Mouse (Mus musculus) kidney, adult 8-10 months (tissue): ENCODE results near the gene Gtf2ird1.
A peak's percentile ranks its signal among the peaks of the same experiment; 100 is the strongest.
"Not testable (repeated sequence)": the region's sequence is repeated elsewhere in the genome, so short reads cannot be mapped to it uniquely, and the experiment has no call there.

Source experiments
- DNase-seq, 2 experiments: peaks; one replicate each; pipeline ENCODE4 v3.0.0; 2022

Gene Gtf2ird1

GRCm38 (mm10) chr5:134456503-134456962, at the start of gene Gtf2ird1:
Gene Gtf2ird1, minus strand, starts transcription at chr5:134456716.
- DNase-seq = peak; percentile 84

DNA sequence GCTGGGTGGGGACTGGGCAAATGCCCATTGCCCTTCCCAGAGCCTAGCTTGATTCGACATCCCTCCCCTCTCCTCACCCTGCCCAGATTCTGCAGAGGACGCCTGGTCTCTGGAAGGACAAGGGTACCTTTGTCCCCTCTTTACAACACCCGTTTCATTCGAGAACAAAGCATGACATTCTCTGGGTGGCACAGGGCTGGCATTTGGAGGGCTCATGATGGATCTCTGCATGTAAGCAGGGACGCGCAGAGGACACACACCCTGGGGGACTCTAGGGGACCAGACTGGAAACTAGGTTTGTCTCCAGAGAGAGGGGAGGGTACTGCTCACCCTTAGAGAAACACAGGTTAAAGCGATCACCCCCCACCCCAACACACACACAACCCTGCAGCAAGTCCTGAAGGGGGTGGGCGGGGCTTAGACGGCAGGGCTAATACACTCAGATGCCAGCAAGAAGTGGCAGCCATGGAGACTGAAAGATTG, 49.3 kb upstream of the Gtf2ird1 start:
- no peak for DNase-seq

DNA sequence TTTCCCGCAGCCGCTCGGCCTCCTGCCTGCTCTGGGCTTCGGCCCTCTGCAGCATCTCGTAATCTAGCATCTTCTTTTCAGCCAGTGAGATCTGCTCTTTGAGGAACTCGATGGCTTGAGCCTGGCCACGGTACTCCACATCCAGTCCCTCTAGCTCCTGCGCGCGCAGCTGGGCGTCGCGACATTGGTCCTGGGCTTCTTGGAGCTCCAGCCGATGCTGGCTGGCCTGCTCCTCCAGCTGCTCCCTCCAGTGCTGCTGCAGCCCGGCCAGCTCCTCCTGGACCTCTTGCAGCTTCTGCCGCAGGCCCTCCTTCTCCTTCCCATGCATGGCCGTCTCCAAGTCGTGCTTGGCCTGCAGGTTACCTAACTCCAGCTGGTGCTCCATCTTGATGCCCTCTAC, 46.1 kb upstream of the Gtf2ird1 start:
- DNase-seq = no peak

GRCm38 (mm10) chr5:134501453-134501852, 44.9 kb upstream of the Gtf2ird1 start:
- DNase-seq = no peak

DNA sequence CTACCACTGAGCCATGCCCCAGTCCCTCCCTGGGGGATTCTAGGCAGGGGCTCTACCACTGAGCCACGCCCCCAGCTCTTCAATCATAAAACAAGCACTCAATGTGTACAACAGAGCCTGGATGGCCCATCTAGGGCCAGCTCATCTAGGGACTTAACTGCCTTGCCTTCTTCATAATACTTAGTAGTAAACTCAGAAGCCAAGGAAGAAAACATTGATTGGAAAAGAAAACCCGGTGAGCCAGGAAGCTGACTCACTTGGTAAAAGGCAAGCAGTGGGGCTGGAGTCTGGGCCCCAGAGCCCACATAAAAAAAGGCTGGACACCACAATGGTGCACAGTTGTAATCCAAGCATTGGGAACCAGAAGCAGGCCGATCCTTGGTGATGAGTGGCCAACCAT, 44.2 kb upstream of the Gtf2ird1 start:
- no peak for DNase-seq

GRCm38 (mm10) chr5:134500062-134500461, 43.5 kb upstream of the Gtf2ird1 start:
- peak; percentile 48 to 75 for DNase-seq

GRCm38 (mm10) chr5:134497026-134497425, 40.5 kb upstream of the Gtf2ird1 start:
- no peak for DNase-seq

- DNase-seq = no peak
Measured at GRCm38 (mm10) chr5:134495796-134496195, 39.3 kb upstream of the Gtf2ird1 start.

DNA sequence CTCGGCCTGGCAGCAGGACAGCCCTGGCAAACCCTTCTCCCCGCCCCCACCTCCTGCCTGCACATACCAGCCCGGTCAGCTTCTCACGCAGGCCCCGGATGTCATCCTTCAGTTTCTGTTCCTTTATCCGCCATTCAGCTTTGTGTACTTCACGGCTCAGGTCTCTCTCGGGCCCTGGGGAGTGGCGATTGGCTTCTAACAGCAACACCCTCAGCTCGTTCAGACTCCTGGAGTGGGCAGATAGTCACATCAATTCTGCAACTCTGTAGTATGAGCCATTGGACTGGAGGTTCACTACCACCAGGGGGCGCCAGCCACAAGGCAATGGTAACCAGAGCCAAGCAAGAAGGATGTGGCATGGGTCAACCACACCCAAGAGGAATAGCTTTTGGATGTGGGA, 37.6 kb upstream of the Gtf2ird1 start:
- DNase-seq = peak; percentile 76 to 92

DNA sequence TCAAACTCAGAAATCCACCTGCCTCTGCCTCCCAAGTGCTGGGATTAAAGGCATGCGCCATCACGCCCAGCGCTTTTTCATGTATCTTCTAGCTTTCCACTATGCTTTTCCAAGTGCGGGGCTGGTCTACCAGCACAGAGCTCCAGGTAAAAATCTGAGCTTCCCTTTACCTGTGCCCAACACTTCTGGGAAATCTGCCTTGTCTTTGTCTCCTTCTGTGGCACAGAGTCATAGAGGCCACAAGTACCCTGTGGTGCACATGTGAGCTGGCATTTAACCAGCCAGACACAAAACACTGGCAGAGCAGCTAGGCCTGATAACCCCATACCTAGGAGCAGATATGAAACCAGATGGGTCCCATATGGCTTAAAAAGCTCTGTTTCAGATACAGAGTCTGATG, 36.4 kb upstream of the Gtf2ird1 start:
- DNase-seq = no peak

DNA sequence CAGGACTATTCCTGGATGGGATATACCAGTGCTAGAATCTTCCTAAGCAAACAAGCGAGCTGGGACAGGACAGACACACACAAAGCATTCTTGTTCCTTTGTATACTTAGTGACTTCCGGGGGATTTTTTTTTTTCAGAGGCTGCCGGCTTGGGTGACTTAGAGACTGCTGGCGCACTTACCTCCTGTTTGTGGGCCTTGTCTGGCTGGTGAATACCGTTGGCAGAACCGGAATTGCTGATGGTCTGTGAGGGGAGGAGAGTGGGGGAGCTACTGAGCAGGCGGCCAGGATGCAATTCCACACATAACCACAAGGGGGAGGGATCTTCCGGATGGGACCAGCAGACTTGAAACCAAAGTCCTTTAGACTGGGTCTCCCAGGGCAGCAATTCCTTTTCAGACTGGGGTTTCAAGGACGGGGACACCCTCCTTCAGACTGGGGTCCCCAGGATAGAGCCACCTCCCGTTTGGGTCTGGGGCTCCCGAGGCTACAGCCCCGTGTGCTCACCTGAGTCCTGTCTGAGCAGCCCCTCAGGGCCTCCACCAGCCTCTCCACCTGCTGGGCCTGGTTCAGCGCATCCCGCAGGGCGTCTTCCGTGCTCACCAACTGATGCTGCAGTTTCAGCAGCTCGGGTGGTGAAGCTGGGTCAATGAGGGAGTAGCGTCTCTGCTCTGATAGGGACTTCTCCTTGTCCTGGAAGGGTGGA, 35.3 kb upstream of the Gtf2ird1 start:
- DNase-seq = peak; percentile 70 to 84

DNA sequence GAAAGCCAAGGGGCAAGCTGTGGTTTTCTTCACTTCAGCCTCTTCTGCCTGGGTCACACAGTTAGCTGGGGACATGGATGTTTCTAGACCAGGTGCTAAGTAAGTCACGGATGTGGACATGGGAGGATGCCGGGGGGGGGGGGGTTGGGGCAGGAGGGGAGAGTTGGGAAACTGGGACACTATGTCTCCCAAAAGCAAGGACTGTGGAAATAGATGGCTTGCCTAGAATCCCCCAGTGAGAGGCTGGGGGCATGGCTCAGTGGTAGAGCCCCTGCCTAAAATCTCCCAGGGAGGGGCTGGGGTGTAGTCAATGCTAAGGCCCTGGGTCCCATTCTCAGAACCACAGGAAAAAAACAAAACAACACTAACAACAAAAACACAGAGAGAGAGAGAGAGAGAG, 34.7 kb upstream of the Gtf2ird1 start:
- no peak for DNase-seq

GRCm38 (mm10) chr5:134490465-134490864, 33.9 kb upstream of the Gtf2ird1 start:
- peak in 1 of 2 experiments; percentile 37 for DNase-seq

DNA sequence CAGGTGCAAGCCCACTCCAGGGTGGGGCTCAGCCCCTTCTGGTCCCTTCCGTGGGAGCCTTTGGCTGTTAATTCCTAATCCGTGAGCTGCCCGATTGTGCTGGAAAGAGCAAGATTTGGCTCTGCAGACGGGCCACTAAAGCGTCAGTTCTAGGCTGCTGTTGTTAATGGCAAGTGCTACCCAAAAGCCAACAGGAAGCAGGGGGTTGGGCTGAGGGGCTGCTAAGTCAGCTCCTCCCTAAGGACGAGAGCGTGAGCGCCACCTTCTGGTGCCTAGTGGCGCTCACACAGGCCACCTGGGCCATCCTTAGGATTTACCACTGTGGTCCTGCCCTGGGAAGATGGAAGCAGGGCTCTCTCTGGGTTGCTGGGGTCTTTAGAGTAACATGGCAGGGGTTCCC, 33.1 kb upstream of the Gtf2ird1 start:
- peak in 1 of 2 experiments; percentile 18 for DNase-seq

DNA sequence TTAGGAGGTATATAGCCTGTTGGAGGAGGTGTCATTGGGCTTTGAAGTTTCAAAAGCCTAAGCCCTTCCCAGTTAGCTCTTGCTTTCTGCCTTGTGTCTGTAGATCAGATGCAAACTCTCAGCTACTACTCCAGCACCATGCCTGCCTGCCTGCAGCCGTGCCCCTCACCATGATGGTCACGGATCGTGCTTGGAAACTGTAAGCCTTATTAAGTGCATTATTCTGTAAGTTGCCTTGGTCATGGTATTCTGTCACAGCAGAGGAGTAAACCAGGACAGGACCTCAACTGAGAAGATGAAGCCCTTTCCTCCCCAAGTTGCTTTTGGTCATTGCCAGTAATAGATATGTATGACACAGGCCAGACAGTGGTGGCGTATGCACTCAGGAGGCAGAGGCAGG, 32.1 kb upstream of the Gtf2ird1 start:
- no peak for DNase-seq

DNA sequence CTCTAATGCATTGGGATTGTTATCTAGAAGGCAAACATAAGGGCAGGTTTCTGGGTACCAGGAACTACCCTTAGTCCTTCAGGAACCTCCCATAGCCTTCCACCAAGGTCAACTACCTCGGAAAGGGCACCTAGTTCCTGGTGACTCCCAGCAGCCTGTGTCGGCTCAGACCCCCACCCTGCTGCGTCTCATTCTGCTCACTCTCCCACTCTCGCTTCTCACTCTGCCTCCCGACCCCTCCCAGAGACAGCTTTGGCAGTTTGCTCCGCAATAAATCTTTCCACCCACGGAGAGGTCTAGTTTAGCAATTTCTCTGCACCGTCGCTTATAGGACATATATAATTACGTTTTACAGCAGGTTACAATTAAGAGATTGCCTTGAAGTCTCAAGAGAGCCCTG, 31.5 kb upstream of the Gtf2ird1 start:
- DNase-seq = no peak

- peak in 1 of 2 experiments; percentile 62 for DNase-seq
Measured at GRCm38 (mm10) chr5:134485900-134486665, 29.6 kb upstream of the Gtf2ird1 start.

- no peak for DNase-seq
Measured at GRCm38 (mm10) chr5:134485183-134485730, 28.7 kb upstream of the Gtf2ird1 start.

DNA sequence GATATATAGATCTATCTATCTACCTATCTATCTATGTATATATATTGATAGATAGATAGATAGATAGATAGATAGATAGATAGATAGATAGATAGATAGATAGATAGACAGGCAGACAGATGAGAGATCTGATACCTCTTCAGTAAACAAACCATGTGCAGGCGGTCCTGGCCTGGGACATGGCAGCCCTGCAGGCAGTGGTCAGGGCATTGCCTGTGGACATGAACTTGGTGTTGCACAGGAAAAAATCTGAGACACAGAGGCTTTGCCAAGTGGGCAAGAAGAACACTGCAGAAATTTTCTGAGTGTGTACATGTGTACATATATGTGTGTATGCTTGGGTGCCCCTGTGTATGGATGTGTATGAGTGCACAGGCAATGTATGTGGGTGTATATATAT, 26.8 kb upstream of the Gtf2ird1 start:
- DNase-seq = no peak

DNA sequence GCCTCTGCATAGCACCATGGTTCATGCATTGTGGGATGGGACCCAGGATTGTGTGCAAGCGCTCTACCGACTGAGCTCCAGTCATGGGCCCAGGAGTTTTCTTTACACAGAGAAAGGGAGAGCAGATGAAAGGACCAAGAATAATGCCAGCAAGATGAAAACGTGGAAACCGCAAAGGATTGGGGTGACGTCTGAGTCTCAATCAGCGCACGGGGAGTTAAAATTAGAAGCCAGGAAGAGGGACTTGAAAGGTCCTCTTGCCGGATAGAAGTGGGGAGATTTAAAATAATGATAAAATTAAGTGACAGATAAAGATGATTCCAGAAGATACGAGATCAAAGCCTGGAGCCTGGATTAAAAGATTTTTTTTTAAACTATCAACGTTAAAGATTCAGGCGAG, 25.8 kb upstream of the Gtf2ird1 start:
- no peak for DNase-seq

- not testable (repeated sequence) for DNase-seq
Measured at GRCm38 (mm10) chr5:134478886-134479285, 22.4 kb upstream of the Gtf2ird1 start.

GRCm38 (mm10) chr5:134475686-134476085, 19.2 kb upstream of the Gtf2ird1 start:
- DNase-seq = not testable (repeated sequence)

GRCm38 (mm10) chr5:134475006-134475605, 18.6 kb upstream of the Gtf2ird1 start:
- DNase-seq = no peak
